Mouse (Mus musculus) erythroid progenitor cell, adult 5-6 weeks (primary cell): ENCODE measurements around the gene Neurl3. TPM values are rescaled to one million over a fixed set of nuclear protein-coding genes. Genes with fewer than 3 reads are reported as not detected.
A peak's percentile ranks its signal among the peaks of the same experiment; 100 is the strongest.

ENCODE experiments used
- ATAC-seq: replicated peaks from 2 replicates; pipeline ENCODE4 v1.8.0; 2016; ENCODE audit warnings: moderate number of reproducible peaks, mild to moderate bottlenecking, moderate TSS enrichment, inconsistent platforms; ENCODE audit not compliant: poor library complexity, low FRiP score, severe bottlenecking
- total RNA-seq, 2 experiments: library from RNA; stranded (forward) in 1 of 2; stranded (reverse) in 1 of 2; fragments of 150-400 nt in 1 of 2; fragments of 186-747, 209-891 nt in 1 of 2; gene quantifications; 2 replicates each; pipeline versions ENCODE4 v1.2.3 to v1.2.4; 2015 to 2017; ENCODE audit warnings: low replicate concordance in 2 of 2

The Neurl3 gene
- total RNA-seq (2015; ENCODE audit: low replicate concordance) (6.1 and 7.1 TPM in 2 replicates), total RNA-seq (2017; ENCODE audit: low replicate concordance) (4.7 and 10.0 TPM in 2 replicates)

GRCm38 (mm10) chr1:36274455-36274854, at the start of gene Neurl3:
Gene Neurl3, minus strand, starts transcription at chr1:36274679.
- no peak for ATAC-seq

GRCm38 (mm10) chr1:36323746-36324448, 49.4 kb upstream of the Neurl3 start:
- no peak for ATAC-seq

GRCm38 (mm10) chr1:36323076-36323475, 48.6 kb upstream of the Neurl3 start:
- ATAC-seq: no peak

GRCm38 (mm10) chr1:36321829-36322573, 47.5 kb upstream of the Neurl3 start:
- no peak for ATAC-seq

- no peak for ATAC-seq
Measured at GRCm38 (mm10) chr1:36321164-36321563, 46.7 kb upstream of the Neurl3 start.

GRCm38 (mm10) chr1:36315776-36316100, 41.3 kb upstream of the Neurl3 start:
- no peak for ATAC-seq

- ATAC-seq: no peak
Measured at GRCm38 (mm10) chr1:36314959-36315775, 40.7 kb upstream of the Neurl3 start.

- no peak for ATAC-seq
Measured at GRCm38 (mm10) chr1:36309498-36309901, 35.0 kb upstream of the Neurl3 start.

GRCm38 (mm10) chr1:36308966-36309475, 34.5 kb upstream of the Neurl3 start:
- ATAC-seq: no peak

- ATAC-seq: 0 out of 2 replicates have a peak, but pooled peaks have one; percentile 8
Measured at GRCm38 (mm10) chr1:36308451-36308901, 34.0 kb upstream of the Neurl3 start.

GRCm38 (mm10) chr1:36307495-36308280, 33.2 kb upstream of the Neurl3 start, which contains the start of gene Arid5a:
Gene Arid5a, plus strand, starts transcription at chr1:36307733.
- ATAC-seq: peak; percentile 92

GRCm38 (mm10) chr1:36307121-36307494, 32.6 kb upstream of the Neurl3 start:
- no peak; the same call in 1 of the 2 replicates for ATAC-seq

GRCm38 (mm10) chr1:36306120-36306519, 31.6 kb upstream of the Neurl3 start:
- ATAC-seq: no peak

- ATAC-seq: no peak
Measured at GRCm38 (mm10) chr1:36304764-36305163, 30.3 kb upstream of the Neurl3 start.

GRCm38 (mm10) chr1:36303381-36304320, 29.2 kb upstream of the Neurl3 start:
- no peak for ATAC-seq

GRCm38 (mm10) chr1:36302957-36303356, 28.5 kb upstream of the Neurl3 start:
- ATAC-seq: no peak

- ATAC-seq: no peak
Measured at GRCm38 (mm10) chr1:36302273-36302672, 27.8 kb upstream of the Neurl3 start.

GRCm38 (mm10) chr1:36300486-36300885, 26.0 kb upstream of the Neurl3 start:
- no peak for ATAC-seq
